Comparison of ENCODE assay signal across 26 mouse cellular contexts in genomic region chr6:37600976-37601498, GRCm38 (mm10).
DNase-seq lines count a peak whose midpoint lies in the region; ATAC-seq and TF ChIP-seq lines count a peak whose summit lies in the region.
"Had no signal": no experiment of that assay in that cellular context is flagged by ENCODE, and none has a peak within 500 bp of the region (broad histone marks: within the 10 kb centered on the region; RNA-seq: fewer than 3 reads in every experiment).

No protein-coding gene starts in this region.

- peak; percentile 46 for DNase-seq in A20 (ENCODE audit: low read depth, low spot score)
- peak; percentile 22 to 27 for DNase-seq in B cell, adult 2 months
- DNase-seq in spleen, postnatal 10 days (ENCODE audit: low spot score in 2 of 2): no peak
- DNase-seq in adrenal gland, postnatal 14 days: no peak
- no peak for DNase-seq in gastrocnemius, postnatal 14 days
- DNase-seq: adrenal gland, postnatal 25 days; cerebellum, adult 2 months; cerebellum, postnatal 14 days; gastrocnemius, postnatal 36 days; heart, postnatal 14 days; kidney, adult 9 months; kidney, postnatal 10 days; liver, postnatal 0 days; lung, postnatal 36 days; right cerebral cortex, adult 18-20 months; thymus, adult 18-20 months; thymus, postnatal 25 days had no signal

- H3K27ac ChIP-seq in small intestine, adult 2 months (ENCODE audit: insufficient read depth, low read depth, low read length): peak overlapping the region; percentile 33
- H3K27ac ChIP-seq: embryonic facial prominence, embryonic 10.5 days; embryonic facial prominence, embryonic 15.5 days; forebrain, embryonic 12.5 days; hindbrain, postnatal 0 days; limb, embryonic 12.5 days; midbrain, embryonic 15.5 days had no signal

- no peak for TF ChIP-seq POLR2A in small intestine, adult 2 months (IDR thresholded peaks at IDR 0.05; ENCODE audit: low read depth, low read length)

- intact Hi-C loops in gastrocnemius, postnatal 14 days (cut with DNase I; ENCODE audit: low total_unique reads): no loop called here

- H3K36me3 ChIP-seq in small intestine, adult 2 months (ENCODE audit: control insufficient read depth, insufficient read depth, low read length): no peaks in the 10 kb centered on the region
- H3K36me3 ChIP-seq: embryonic facial prominence, embryonic 10.5 days; embryonic facial prominence, embryonic 15.5 days; forebrain, embryonic 12.5 days; limb, embryonic 12.5 days; midbrain, embryonic 15.5 days had no signal

- WGBS in small intestine, adult 2 months: 42% methylated on average over 7 of the region's 7 CpGs

- ATAC-seq in granulocyte monocyte progenitor cell, adult 5-6 weeks (replicated peaks; ENCODE audit: poor library complexity, severe bottlenecking): peak; percentile 79
- ATAC-seq: hindbrain, postnatal 0 days; intestine, postnatal 0 days; liver, postnatal 0 days; midbrain, embryonic 15.5 days had no signal

- no peak overlapping the region for H3K4me3 ChIP-seq in small intestine, adult 2 months (ENCODE audit: low read depth, low read length)
- H3K4me3 ChIP-seq: embryonic facial prominence, embryonic 10.5 days; embryonic facial prominence, embryonic 15.5 days; forebrain, embryonic 12.5 days; limb, embryonic 12.5 days; midbrain, embryonic 15.5 days had no signal

- H3K27me3 ChIP-seq in small intestine, adult 2 months (ENCODE audit: control insufficient read depth, insufficient read depth, low read length): no peaks in the 10 kb centered on the region
- H3K27me3 ChIP-seq: embryonic facial prominence, embryonic 15.5 days; forebrain, embryonic 12.5 days; limb, embryonic 12.5 days; midbrain, embryonic 15.5 days had no signal

- peaks cover 11% of the 10 kb centered on the region; the same call in 1 of the 2 replicates for H3K4me1 ChIP-seq in small intestine, adult 2 months (ENCODE audit: control insufficient read depth, insufficient read depth, insufficient read length, low read length)
- H3K4me1 ChIP-seq: embryonic facial prominence, embryonic 15.5 days; forebrain, embryonic 12.5 days; limb, embryonic 12.5 days; midbrain, embryonic 15.5 days had no signal

- no peak for TF ChIP-seq CTCF in small intestine, adult 2 months (IDR thresholded peaks at IDR 0.05; ENCODE audit: extremely low read depth, insufficient read length, insufficient replicate concordance, low read depth, low read length)

Comparison
In these comparisons a context has a peak if more than half of its experiments do, and no peak if none do; other contexts are left out.
1. DNase-seq: peak in A20 (single experiment) and B cell, adult 2 months (2 of 2); none in spleen, postnatal 10 days (0 of 2), adrenal gland, postnatal 14 days (single experiment) and gastrocnemius, postnatal 14 days (single experiment).